Mouse (Mus musculus) liver, adult 2 months (tissue): ENCODE results near the gene Cep97.

Experiments used
- CTCF ChIP-seq: fragments of 200-500 bp; IDR thresholded peaks from 2 replicates; pipeline ENCODE4 v1.5.1; 2011; ENCODE audit warnings: low read depth, low read length, control low read depth
- POLR2A ChIP-seq: fragments of 200-500 bp; IDR thresholded peaks from 2 replicates; pipeline ENCODE4 v1.6.1; 2011; ENCODE audit warnings: low read length, control low read depth; ENCODE audit not compliant: insufficient read depth; ENCODE audit errors: extremely low read depth

GRCm38 (mm10) chr16:55861104-55861503, 73.6 kb downstream of the Cep97 start:
- TF ChIP-seq POLR2A (no peak), CTCF (no peak)
